Mouse (Mus musculus) embryonic facial prominence, embryonic 14.5 days (tissue): Measurements from ENCODE around the gene Irx2. TPM values are rescaled to one million over a fixed set of nuclear protein-coding genes. Genes with fewer than 3 reads are reported as not detected.
A peak's percentile ranks its signal among the peaks of the same experiment; 100 is the strongest.

Source experiments
- ATAC-seq: fragments of 200-750 bp; cut with Nextera tagmentation; 2 replicates; pipeline ENCODE4 v1.8.0; 2017; ENCODE audit warnings: low read depth, moderate number of reproducible peaks, moderate TSS enrichment
- DNase-seq: peaks from one replicate; pipeline ENCODE4 v3.0.0-alpha.2; 2015; ENCODE audit warnings: low spot score
- H3K27ac ChIP-seq: fragments of 300-500 bp; sonication (generic); replicated peaks from 2 replicates; pipeline ENCODE4 v1.5.1; 2014; ENCODE audit warnings: low read depth, mild to moderate bottlenecking, low read length, moderate library complexity
- H3K27me3 ChIP-seq: fragments of 300-500 bp; sonication (generic); replicated peaks from 2 replicates; pipeline ENCODE4 v1.6.1; 2014; ENCODE audit warnings: low read length; ENCODE audit not compliant: control insufficient read depth, insufficient read depth
- H3K36me3 ChIP-seq: fragments of 300-500 bp; sonication (generic); 2 replicates; pipeline ENCODE4 v1.6.1; 2014; ENCODE audit warnings: low read length, mixed read lengths; ENCODE audit not compliant: control insufficient read depth, insufficient read depth
- H3K4me1 ChIP-seq: fragments of 300-500 bp; sonication (generic); 2 replicates; pipeline ENCODE4 v1.6.1; 2014; ENCODE audit warnings: antibody characterized with exemption, low read length; ENCODE audit not compliant: control insufficient read depth, insufficient read depth
- H3K4me2 ChIP-seq: fragments of 300-500 bp; sonication (generic); 2 replicates; pipeline ENCODE4 v1.6.1; 2014; ENCODE audit warnings: low read depth, mild to moderate bottlenecking, low read length, moderate library complexity, mixed read lengths
- H3K4me3 ChIP-seq: fragments of 300-500 bp; sonication (generic); 2 replicates; pipeline ENCODE4 v1.5.1; 2014; ENCODE audit warnings: low read depth, mild to moderate bottlenecking, low read length
- H3K9ac ChIP-seq: fragments of 300-500 bp; sonication (generic); 2 replicates; pipeline ENCODE4 v1.6.1; 2014; ENCODE audit warnings: low read depth, mild to moderate bottlenecking, low read length, moderate library complexity, mixed read lengths
- H3K9me3 ChIP-seq: fragments of 300-500 bp; sonication (generic); 2 replicates; pipeline ENCODE4 v1.6.1; 2016; ENCODE audit warnings: low read length; ENCODE audit not compliant: control insufficient read depth
- WGBS: fragments of 180-500 bp; shearing (Covaris S2); extraction: QIAGEN DNeasy Blood & Tissue Kit; methylation state at CpG from one replicate; pipeline ENCODE4 v1.1.7; 2014; 5-methylcytosine and 5-hydroxymethylcytosine counted together
- polyA plus RNA-seq: library from polyadenylated mRNA; unstranded; fragments of >200 nt; fragmentation: Nextera tagmentation; extraction: Ambion mirVana; gene quantifications from 2 replicates; pipeline ENCODE4 v1.2.1, GENCODE M21; 2014

Irx2 gene
- polyA plus RNA-seq, 1 experiment from 2014 or later: 26.7 TPM

DNA sequence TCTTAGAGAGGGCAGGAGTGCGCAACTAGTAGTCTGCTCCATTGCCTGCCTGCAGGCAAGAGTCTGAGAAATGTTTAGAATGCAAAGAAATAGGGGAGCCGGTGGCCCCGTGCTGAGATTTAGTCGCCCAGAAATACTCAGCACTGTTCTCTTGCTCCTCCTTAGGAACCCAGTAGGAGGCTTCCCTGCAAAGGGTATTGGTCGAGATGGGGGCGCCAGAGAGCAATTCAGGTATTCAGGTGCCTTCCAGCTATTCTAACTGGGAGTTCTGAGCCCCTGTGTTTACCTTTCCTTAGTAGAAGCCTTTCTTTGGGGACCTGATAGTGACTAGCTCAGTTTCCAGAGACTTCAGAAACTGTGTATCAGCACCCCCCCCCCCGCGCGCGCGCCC lies 11.5 kb downstream of the Irx2 start:
- Histone ChIP-seq H3K36me3 (no peaks in the 10 kb centered on the region), H3K9ac (peak overlapping the region; percentile 56; the same call in 1 of the 2 replicates), H3K4me2 (peak overlapping the region; percentile 71), H3K4me3 (peak overlapping the region; percentile 41), H3K4me1 (no peaks in the 10 kb centered on the region), H3K9me3 (no peaks in the 10 kb centered on the region), H3K27me3 (peaks cover 71% of the 10 kb centered on the region), H3K27ac (0 out of 2 replicates have a peak overlapping the region, but pooled peaks have one; percentile 1)
- 7% methylated on average over 11 of the region's 11 CpGs for WGBS
- ATAC-seq (no peak), DNase-seq (peak; percentile 59)

- no peaks in the 10 kb centered on the region for H3K27me3 ChIP-seq
- H3K27ac ChIP-seq: no peak overlapping the region
- no peak for ATAC-seq
- H3K4me3 ChIP-seq: no peak overlapping the region
- no peak for DNase-seq
- no peaks in the 10 kb centered on the region for H3K36me3 ChIP-seq
- H3K4me2 ChIP-seq: no peak overlapping the region
- H3K4me1 ChIP-seq: no peaks in the 10 kb centered on the region
- H3K9me3 ChIP-seq: no peaks in the 10 kb centered on the region
- WGBS: 33% methylated on average over 1 of the region's 1 CpGs
- H3K9ac ChIP-seq: no peak overlapping the region
These were observed 27.8 kb downstream of the Irx2 start for GRCm38 (mm10) chr13:72656447-72656846.

DNA sequence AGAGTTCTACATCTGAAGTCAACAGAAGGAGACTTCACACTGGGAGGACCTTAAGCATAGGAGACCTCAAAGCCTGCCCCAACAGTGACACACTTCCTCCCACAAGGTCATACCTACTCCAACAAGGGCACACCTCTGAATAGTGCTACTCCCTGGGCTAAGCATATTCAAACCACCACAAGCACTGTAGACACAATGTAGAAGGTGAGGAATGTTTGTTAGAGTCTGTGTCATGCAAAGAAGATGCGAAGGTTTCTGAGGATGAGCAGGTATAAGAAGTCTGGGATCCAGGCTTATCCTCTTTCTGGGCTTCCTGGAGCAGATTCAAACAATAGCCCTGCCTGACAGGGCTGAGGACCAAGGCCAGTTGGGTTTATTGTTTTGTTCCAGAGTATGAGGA lies 47.2 kb downstream of the Irx2 start:
- Histone ChIP-seq H3K4me2 (no peak overlapping the region), H3K4me3 (no peak overlapping the region), H3K9me3 (no peaks in the 10 kb centered on the region), H3K4me1 (no peaks in the 10 kb centered on the region), H3K9ac (no peak overlapping the region), H3K27ac (no peak overlapping the region), H3K36me3 (no peaks in the 10 kb centered on the region), H3K27me3 (no peaks in the 10 kb centered on the region)
- WGBS: 92% methylated on average over 1 of the region's 1 CpGs
- no peak for DNase-seq
- ATAC-seq: no peak
